8 mouse cellular contexts compared by ENCODE assay signal in the genomic region with DNA sequence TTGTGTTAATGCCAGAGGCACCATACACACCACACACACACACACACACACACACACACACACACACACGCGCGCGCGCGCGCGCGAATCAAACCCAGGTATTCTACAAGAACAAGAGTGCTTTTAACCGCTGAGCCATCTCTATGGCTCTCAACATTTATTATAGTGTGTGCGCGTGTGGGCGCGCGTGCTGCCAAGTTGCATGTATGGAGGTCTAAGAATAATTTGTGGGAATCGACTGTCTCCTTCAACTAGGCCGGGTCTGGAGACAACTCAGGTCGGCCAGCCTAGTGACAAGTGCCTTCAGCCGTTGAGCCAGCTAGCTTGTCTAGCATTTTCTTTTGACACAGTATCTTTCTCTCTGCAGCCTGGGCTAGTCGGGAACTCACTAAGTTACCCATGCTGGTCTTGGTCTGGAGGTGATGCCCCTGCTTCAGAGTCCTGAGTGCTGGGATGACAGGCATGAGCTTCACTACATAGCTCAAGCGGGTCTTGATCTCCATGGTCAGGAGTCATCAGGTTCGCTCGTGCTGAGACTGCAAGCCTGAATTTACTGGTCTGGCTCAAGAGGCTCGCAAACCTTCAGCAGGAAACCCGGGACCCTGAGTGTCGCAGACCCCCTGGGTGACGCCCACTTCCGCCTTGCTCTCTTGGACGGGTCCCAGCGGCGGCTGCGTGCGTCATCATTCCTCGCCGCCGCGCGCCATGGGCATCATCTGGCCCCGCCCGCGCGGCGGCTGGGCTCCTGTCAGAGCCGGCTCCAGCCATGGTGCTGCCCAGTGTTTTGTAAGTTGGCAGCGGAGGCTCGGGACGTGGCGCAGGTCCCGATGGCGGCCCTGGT. TPM values are rescaled to one million over a fixed set of nuclear protein-coding genes. Genes with fewer than 3 reads are reported as not detected.
DNase-seq lines count a peak whose midpoint lies in the region; ATAC-seq lines count a peak whose summit lies in the region.

Gene Slc25a16 (plus strand): TSS at position 709 of the 841 bp plus-strand sequence.

- peaks cover 34% of the 10 kb centered on the region; the same call in 1 of the 2 replicates for H3K79me2 ChIP-seq in macrophage (ENCODE audit: inconsistent target)

- peak; percentile 75 for DNase-seq in WW6 (ENCODE audit: low read depth, low spot score)
- DNase-seq in cerebellum, postnatal 4 days (ENCODE audit: low spot score in 2 of 2): peak; percentile 88 to 96
- peak; percentile 89 for DNase-seq in gastrocnemius, adult 18-20 months (ENCODE audit: low spot score)
- DNase-seq in left cerebral cortex, adult 18-20 months (ENCODE audit: low spot score in 2 of 2): peak; percentile 88 to 94
- DNase-seq in right cerebral cortex, adult 18-20 months: peak; percentile 93
- peak; percentile 56 for DNase-seq in urinary bladder, postnatal 10 days (ENCODE audit: low spot score)

- no peaks in the 10 kb centered on the region for H3K9me3 ChIP-seq in hindbrain, embryonic 16.5 days (ENCODE audit: control insufficient read depth, low read length)

- peak within 1 kb of the TSS; percentile 98 for H3K9ac ChIP-seq in hindbrain, embryonic 16.5 days (ENCODE audit: low read depth, low read length)

- H3K4me2 ChIP-seq in hindbrain, embryonic 16.5 days (ENCODE audit: low read length): peak within 1 kb of the TSS; percentile 80

- H3K4me1 ChIP-seq in hindbrain, embryonic 16.5 days (ENCODE audit: control insufficient read depth, insufficient read depth, low read depth, low read length): peaks cover 11% of the 10 kb centered on the region

- peak within 1 kb of the TSS; percentile 92 for H3K27ac ChIP-seq in hindbrain, embryonic 16.5 days (ENCODE audit: low read depth, low read length)
- H3K27ac ChIP-seq in macrophage: peak within 1 kb of the TSS; percentile 56

- peak within 1 kb of the TSS; percentile 100 for H3K4me3 ChIP-seq in hindbrain, embryonic 16.5 days (ENCODE audit: low read length)
- peak within 1 kb of the TSS; percentile 79 for H3K4me3 ChIP-seq in macrophage (ENCODE audit: inconsistent target)

- WGBS in hindbrain, embryonic 16.5 days: 6% methylated on average over 46 of the region's 50 CpGs
- WGBS in macrophage (ENCODE audit: missing documents): 4% methylated on average over 50 of the region's 50 CpGs

- H3K36me3 ChIP-seq in hindbrain, embryonic 16.5 days (ENCODE audit: control insufficient read depth, insufficient read depth, low read length): no peaks in the 10 kb centered on the region
- no peaks in the 10 kb centered on the region for H3K36me3 ChIP-seq in macrophage (ENCODE audit: inconsistent target)

- ATAC-seq in hindbrain, embryonic 16.5 days: peak; percentile 98

- no peaks in the 10 kb centered on the region for H3K27me3 ChIP-seq in hindbrain, embryonic 16.5 days (replicated peaks; ENCODE audit: control insufficient read depth, insufficient read depth, low read length)

RNA-seq across cellular contexts. Expression of gene Slc25a16, which starts in this region (rescaled TPM):
- total RNA-seq in gastrocnemius, adult 18-20 months (2021): 10 to 100 TPM; 15.3 to 18.7 TPM
- polyA plus RNA-seq in hindbrain, embryonic 16.5 days (2015; fragmentation: Nextera tagmentation; extraction: Ambion mirVana): 15.0 and 15.6 TPM in 2 replicates
- total RNA-seq in left cerebral cortex, adult 18-20 months (2021): 10 to 100 TPM; 38.5 to 41.5 TPM
- 10 to 100 TPM in 9 of 26 experiments, 1 to 10 TPM in 17; 1.2 to 23.0 (median 6.8) TPM for total RNA-seq in macrophage (2018; cell fraction: chromatin; rRNA removed)
- total RNA-seq in macrophage (2018; cell fraction: cytosol; rRNA removed): 10 to 100 TPM in 24 of 26 experiments, 1 to 10 TPM in 2; 8.5 to 19.0 (median 14.5) TPM
- 10 to 100 TPM in 9 of 26 experiments, 1 to 10 TPM in 17; 3.0 to 18.9 (median 8.2) TPM for total RNA-seq in macrophage (2018; cell fraction: nucleus; rRNA removed)
- 10.9 to 14.1 TPM (median 13.0 TPM) in 3 replicates for polyA plus RNA-seq in macrophage (2018)

Comparison
In these comparisons a context has a peak if more than half of its experiments do, and no peak if none do; other contexts are left out.
1. Peak in every context shown above with its lines: DNase-seq, ATAC-seq, H3K4me3 ChIP-seq and H3K27ac ChIP-seq.